Mouse (Mus musculus) CH12.LX (cell line): ENCODE measurements around the gene Smpd3. TPM values are rescaled to one million over a fixed set of nuclear protein-coding genes. Genes with fewer than 3 reads are reported as not detected.

ENCODE experiments used
- DNase-seq: peaks from one replicate; pipeline ENCODE4 v3.0.0-alpha.2; 2013; ENCODE audit errors: extremely low read depth
- H3K27ac ChIP-seq: 2 replicates; pipeline ENCODE4 v1.5.1; 2012; ENCODE audit warnings: low read depth, mild to moderate bottlenecking, control low read depth, moderate library complexity; ENCODE audit not compliant: insufficient read depth
- H3K27me3 ChIP-seq: replicated peaks from 2 replicates; pipeline ENCODE3; 2012; ENCODE audit warnings: inconsistent platforms
- H3K36me3 ChIP-seq, 2 experiments: replicated peaks in 1 of 2; 2 replicates each; pipeline versions ENCODE3 to v1.6.1; 2012; ENCODE audit warnings: inconsistent platforms in 1 of 2, low read length in 1 of 2, mild to moderate bottlenecking in 1 of 2, mixed read lengths in 1 of 2, moderate library complexity in 1 of 2; ENCODE audit not compliant: control insufficient read depth in 1 of 2, insufficient read depth in 1 of 2
- H3K4me1 ChIP-seq, 2 experiments: 2 replicates each; pipeline ENCODE4 v1.6.1; 2012; ENCODE audit warnings: inconsistent platforms in 1 of 2, moderate library complexity in 1 of 2; ENCODE audit not compliant: insufficient read depth in 2 of 2, control insufficient read depth in 1 of 2
- H3K4me2 ChIP-seq: 2 replicates; pipeline ENCODE4 v1.6.1; 2012; ENCODE audit warnings: low read depth, mild to moderate bottlenecking, control low read depth; ENCODE audit not compliant: poor library complexity, insufficient read depth, severe bottlenecking
- H3K4me3 ChIP-seq, 3 experiments: fragments of 150-350 bp in 1 of 3; sonication (generic) in 1 of 3; replicated peaks in 1 of 3; 2 replicates each; pipeline versions ENCODE3 to v1.5.1; 2011 to 2012; ENCODE audit warnings: low read depth in 2 of 3, low read length in 2 of 3, mild to moderate bottlenecking in 2 of 3, moderate library complexity in 2 of 3, control low read depth in 1 of 3, improper control_type of control experiment in 1 of 3, inconsistent platforms in 1 of 3, mixed read lengths in 1 of 3; ENCODE audit not compliant: poor library complexity in 1 of 3
- H3K79me2 ChIP-seq: replicated peaks from 2 replicates; pipeline ENCODE4 v1.6.1; 2012; ENCODE audit warnings: mild to moderate bottlenecking, moderate library complexity; ENCODE audit not compliant: control insufficient read depth, poor library complexity, insufficient read depth, severe bottlenecking; ENCODE audit errors: extremely low read depth
- H3K9ac ChIP-seq: 2 replicates; pipeline ENCODE4 v1.6.1; 2012; ENCODE audit warnings: low read depth, mild to moderate bottlenecking, control low read depth, moderate library complexity; ENCODE audit not compliant: insufficient read depth
- H3K9me3 ChIP-seq: replicated peaks from 2 replicates; pipeline ENCODE3; 2012; ENCODE audit warnings: low read length, inconsistent platforms, mixed read lengths
- BHLHE40 ChIP-seq: IDR thresholded peaks from 2 replicates; pipeline ENCODE4 v1.6.1; 2011; ENCODE audit warnings: mild to moderate bottlenecking, low read depth, low read length, improper control_type of control experiment
- CHD2 ChIP-seq: IDR thresholded peaks from 2 replicates; pipeline ENCODE4 v1.6.1; 2011; ENCODE audit warnings: low read length, improper control_type of control experiment
- CTCF ChIP-seq, 2 experiments: IDR thresholded peaks in 1 of 2; conservative IDR thresholded peaks in 1 of 2; 2 replicates each; pipeline ENCODE4 v1.5.1; 2011 to 2012; ENCODE audit warnings: low read depth in 2 of 2, low read length in 2 of 2, improper control_type of control experiment in 1 of 2, inconsistent platforms in 1 of 2, mild to moderate bottlenecking in 1 of 2, moderate library complexity in 1 of 2
- E2F4 ChIP-seq: IDR thresholded peaks from 2 replicates; pipeline ENCODE4 v1.6.1; 2011; ENCODE audit warnings: low read depth, low read length, improper control_type of control experiment; ENCODE audit not compliant: insufficient replicate concordance
- GABPA ChIP-seq: IDR thresholded peaks from 2 replicates; pipeline ENCODE4 v1.6.1; 2012; ENCODE audit warnings: low read depth, low read length, improper control_type of control experiment, inconsistent platforms; ENCODE audit not compliant: insufficient replicate concordance
- JUN ChIP-seq: IDR thresholded peaks from 2 replicates; pipeline ENCODE4 v1.6.1; 2011; ENCODE audit warnings: low read depth, mild to moderate bottlenecking, low read length, improper control_type of control experiment, moderate library complexity; ENCODE audit not compliant: insufficient read depth
- MAFK ChIP-seq: IDR thresholded peaks from 2 replicates; pipeline ENCODE4 v1.6.1; 2011; ENCODE audit warnings: low read length, improper control_type of control experiment; ENCODE audit not compliant: insufficient replicate concordance
- MAX ChIP-seq: IDR thresholded peaks from 2 replicates; pipeline ENCODE4 v1.6.1; 2011; ENCODE audit warnings: low read length, improper control_type of control experiment
- NRF1 ChIP-seq: IDR thresholded peaks from 2 replicates; pipeline ENCODE4 v1.6.1; 2014; ENCODE audit warnings: low read depth, mild to moderate bottlenecking, inconsistent platforms, low read length, improper control_type of control experiment, moderate library complexity
- POLR2AphosphoS2 ChIP-seq: IDR thresholded peaks from 2 replicates; pipeline ENCODE4 v1.6.1; 2011; ENCODE audit warnings: low read depth, low read length, improper control_type of control experiment
- RAD21 ChIP-seq: IDR thresholded peaks from 2 replicates; pipeline ENCODE4 v1.6.1; 2011; ENCODE audit warnings: low read depth, mild to moderate bottlenecking, low read length, improper control_type of control experiment, moderate library complexity
- RCOR1 ChIP-seq: conservative IDR thresholded peaks from 2 replicates; pipeline ENCODE4 v1.6.1; 2012; ENCODE audit warnings: low read depth, mild to moderate bottlenecking, inconsistent platforms, low read length, improper control_type of control experiment
- SIN3A ChIP-seq: IDR thresholded peaks from 2 replicates; pipeline ENCODE4 v1.6.1; 2012; ENCODE audit warnings: low read length, improper control_type of control experiment, inconsistent platforms
- SMC3 ChIP-seq: IDR thresholded peaks from 2 replicates; pipeline ENCODE4 v1.6.1; 2011; ENCODE audit warnings: low read depth, low read length, improper control_type of control experiment
- USF1 ChIP-seq: IDR thresholded peaks from 2 replicates; pipeline ENCODE4 v1.6.1; 2014; ENCODE audit warnings: low read depth, mild to moderate bottlenecking, inconsistent platforms, low read length, improper control_type of control experiment
- USF2 ChIP-seq: conservative IDR thresholded peaks from 2 replicates; pipeline ENCODE4 v1.6.1; 2011; ENCODE audit warnings: low read depth, low read length, improper control_type of control experiment
- ZNF384 ChIP-seq: IDR thresholded peaks from 2 replicates; pipeline ENCODE4 v1.6.1; 2012; ENCODE audit warnings: low read depth, low read length, improper control_type of control experiment, inconsistent platforms
- dilution Hi-C: fragments of 300-500 bp; cut with MboI; formaldehyde crosslinking; loops from 2 replicates; pipeline ENCODE4 v1.14.3; 2020; ENCODE audit warnings: low sequenced_read_pairs; ENCODE audit not compliant: extremely low pct_unique_long_range_greater_than_20kb, extremely low pct_ligation_motif_present
- in situ Hi-C: fragments of 300-500 bp; cut with MboI; formaldehyde crosslinking; loops from 3 replicates; pipeline ENCODE4 v1.14.3; 2019; ENCODE audit warnings: low sequenced_read_pairs, low pct_ligation_motif_present, low pct_unique_long_range_greater_than_20kb, mixed read lengths
- polyA plus RNA-seq: library from polyadenylated mRNA; unstranded; fragments of >175 nt; gene quantifications from 2 replicates; pipeline ENCODE4 v1.2.1, GENCODE M21; 2012; ENCODE audit warnings: low read depth; ENCODE audit not compliant: insufficient read length
- total RNA-seq, 2 experiments: library from RNA; depleted of rRNA; stranded (reverse); fragments of 300-350 nt in 1 of 2; fragments of >200 nt in 1 of 2; gene quantifications; 2 replicates each; pipeline ENCODE4 v1.2.3; 2012 to 2014

The Smpd3 gene
- total and polyA plus RNA-seq, 3 experiments, result 0.16 to 0.25 (median 0.19) TPM

DNA sequence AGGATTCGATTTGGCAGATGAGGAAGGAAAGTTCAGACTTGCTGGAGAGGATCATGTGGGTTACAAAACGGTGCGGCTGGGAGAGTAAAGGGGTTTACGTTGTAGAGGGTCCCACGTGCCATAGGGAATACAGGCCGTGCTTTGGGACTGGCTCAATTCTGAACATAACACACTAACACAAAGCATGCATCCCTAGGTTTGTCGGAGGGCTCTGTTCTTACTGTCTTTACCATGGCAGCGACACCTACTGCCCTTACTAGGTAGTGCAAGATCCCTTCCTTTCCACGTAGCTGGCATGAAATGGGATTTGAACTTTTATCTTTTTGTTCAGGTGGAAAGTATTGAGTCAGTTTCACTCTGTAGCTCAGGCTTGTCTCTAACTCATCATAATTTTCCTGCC lies 111.2 kb downstream of the Smpd3 start:
- Histone ChIP-seq H3K4me1 (peaks cover 0 to 16% of the 10 kb centered on the region in 2 experiments; a peak in 2 of 4 replicates), H3K4me3 (no peak overlapping the region), H3K36me3 (peaks cover 58 to 87% of the 10 kb centered on the region in 2 experiments), H3K9me3 (no peaks in the 10 kb centered on the region), H3K9ac (no peak overlapping the region), H3K79me2 (no peaks in the 10 kb centered on the region), H3K4me2 (no peak overlapping the region), H3K27me3 (no peaks in the 10 kb centered on the region), H3K27ac (no peak overlapping the region)
- in situ Hi-C loops (no loop called here), dilution Hi-C loops (no loop called here)
- DNase-seq, result peak; percentile 61
- TF ChIP-seq ZNF384 (no peak), RAD21 (peak; percentile 40), SMC3 (peak; percentile 75), CTCF (conservative IDR thresholded peaks at IDR 0.05 in 1 of 2, IDR thresholded peaks at IDR 0.05 in 1 of 2; ENCODE audit: low read depth in 2 of 2, low read length in 2 of 2) (peak; percentile 76 to 97)

DNA sequence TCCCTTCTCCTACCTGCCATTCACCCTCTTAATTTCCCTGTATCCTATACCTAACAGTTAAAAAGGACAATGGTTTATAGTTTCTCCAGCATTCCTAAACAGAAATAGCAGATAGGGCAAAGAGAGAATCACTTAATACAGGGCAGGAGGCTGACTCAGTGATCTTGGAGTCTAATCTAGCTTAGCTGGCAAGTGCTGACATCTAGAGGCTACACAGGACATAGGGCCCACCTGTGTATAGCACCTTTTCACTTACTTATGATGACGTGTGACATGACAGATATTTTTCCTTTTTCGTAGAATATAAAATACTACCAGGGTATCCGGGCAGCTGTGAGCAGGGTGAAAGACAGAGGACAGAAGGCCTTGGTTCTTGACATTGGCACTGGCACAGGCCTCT lies 118.2 kb downstream of the Smpd3 start:
- in situ Hi-C loops (no loop called here), dilution Hi-C loops (no loop called here)
- Histone ChIP-seq H3K9me3 (no peaks in the 10 kb centered on the region), H3K36me3 (peaks cover 66 to 93% of the 10 kb centered on the region in 2 experiments), H3K4me2 (no peak overlapping the region), H3K79me2 (no peaks in the 10 kb centered on the region), H3K4me1 (peaks cover 0 to 8% of the 10 kb centered on the region in 2 experiments; a peak in 2 of 4 replicates), H3K27ac (no peak overlapping the region), H3K4me3 (no peak overlapping the region), H3K9ac (no peak overlapping the region), H3K27me3 (no peaks in the 10 kb centered on the region)
- TF ChIP-seq GABPA (no peak), RCOR1 (no peak), CTCF (conservative IDR thresholded peaks at IDR 0.05 in 1 of 2, IDR thresholded peaks at IDR 0.05 in 1 of 2; ENCODE audit: low read depth in 2 of 2, low read length in 2 of 2) (peak in 1 of 2 experiments; percentile 49; a peak in 2 of 4 replicates), CHD2 (no peak), MAX (no peak), E2F4 (no peak), USF1 (no peak), USF2 (no peak), JUN (no peak), NRF1 (no peak), SIN3A (no peak), MAFK (no peak), POLR2AphosphoS2 (no peak), BHLHE40 (no peak), SMC3 (0 out of 2 replicates have a peak, but pooled peaks have one; percentile 14), RAD21 (peak; percentile 9)
- no peak for DNase-seq
